Mouse (Mus musculus): ENCODE data around the gene Atxn3. TPM values are rescaled to one million over a fixed set of nuclear protein-coding genes. Genes with fewer than 3 reads are reported as not detected.

The Atxn3 gene
- polyA plus RNA-seq, 1 experiment: 6.3 TPM

GRCm38 (mm10) chr12:101922313-101922712 is 35.7 kb downstream of the Atxn3 start:
- no peak for DNase-seq
- WGBS: 94% methylated on average over 6 of the region's 6 CpGs
- Histone ChIP-seq H3K4me1 (ENCODE audit: control insufficient read depth, insufficient read depth, low read length) (no peaks in the 10 kb centered on the region), H3K4me3 (replicated peaks; ENCODE audit: extremely low read depth, low read depth, low read length) (no peak overlapping the region)
- TF ChIP-seq CTCF (IDR thresholded peaks at IDR 0.05; ENCODE audit: insufficient read depth, low read length) (no peak), POLR2A (IDR thresholded peaks at IDR 0.05; ENCODE audit: borderline replicate concordance, extremely low read depth, low read depth, low read length) (no peak)

- Histone ChIP-seq H3K4me1 (ENCODE audit: control insufficient read depth, insufficient read depth, low read length) (no peaks in the 10 kb centered on the region), H3K4me3 (replicated peaks; ENCODE audit: extremely low read depth, low read depth, low read length) (no peak overlapping the region)
- DNase-seq: no peak
- no peak for TF ChIP-seq CTCF (IDR thresholded peaks at IDR 0.05; ENCODE audit: insufficient read depth, low read length)
- no peak for TF ChIP-seq POLR2A (IDR thresholded peaks at IDR 0.05; ENCODE audit: borderline replicate concordance, extremely low read depth, low read depth, low read length)
- WGBS: 79% methylated on average over 3 of the region's 3 CpGs
Observed at GRCm38 (mm10) chr12:101919847-101920246, 38.2 kb downstream of the Atxn3 start.

DNA sequence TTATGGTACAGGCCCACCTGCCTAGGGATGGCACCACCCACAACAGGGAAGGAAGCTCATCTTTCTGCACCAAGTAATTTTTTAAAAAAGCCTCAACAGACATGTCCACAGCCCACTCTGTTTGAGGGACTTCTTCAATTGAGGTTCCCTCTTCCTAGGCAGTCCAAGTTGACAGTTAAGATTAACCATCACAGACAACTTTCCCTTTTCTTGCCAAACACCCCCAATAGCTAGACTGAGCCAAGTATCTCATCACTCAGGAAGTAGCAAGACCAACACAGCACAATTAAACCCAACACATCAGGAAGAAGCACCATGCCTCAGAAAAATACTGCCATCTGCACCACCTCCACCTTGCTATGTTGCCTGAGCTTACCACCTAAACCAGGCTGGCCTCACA is 40.9 kb downstream of the Atxn3 start:
- TF ChIP-seq CTCF (IDR thresholded peaks at IDR 0.05; ENCODE audit: insufficient read depth, low read length) (no peak), POLR2A (IDR thresholded peaks at IDR 0.05; ENCODE audit: borderline replicate concordance, extremely low read depth, low read depth, low read length) (no peak)
- no peaks in the 10 kb centered on the region for H3K4me1 ChIP-seq (ENCODE audit: control insufficient read depth, insufficient read depth, low read length)
- no peak for DNase-seq
- H3K4me3 ChIP-seq (replicated peaks; ENCODE audit: extremely low read depth, low read depth, low read length): no peak overlapping the region

DNA sequence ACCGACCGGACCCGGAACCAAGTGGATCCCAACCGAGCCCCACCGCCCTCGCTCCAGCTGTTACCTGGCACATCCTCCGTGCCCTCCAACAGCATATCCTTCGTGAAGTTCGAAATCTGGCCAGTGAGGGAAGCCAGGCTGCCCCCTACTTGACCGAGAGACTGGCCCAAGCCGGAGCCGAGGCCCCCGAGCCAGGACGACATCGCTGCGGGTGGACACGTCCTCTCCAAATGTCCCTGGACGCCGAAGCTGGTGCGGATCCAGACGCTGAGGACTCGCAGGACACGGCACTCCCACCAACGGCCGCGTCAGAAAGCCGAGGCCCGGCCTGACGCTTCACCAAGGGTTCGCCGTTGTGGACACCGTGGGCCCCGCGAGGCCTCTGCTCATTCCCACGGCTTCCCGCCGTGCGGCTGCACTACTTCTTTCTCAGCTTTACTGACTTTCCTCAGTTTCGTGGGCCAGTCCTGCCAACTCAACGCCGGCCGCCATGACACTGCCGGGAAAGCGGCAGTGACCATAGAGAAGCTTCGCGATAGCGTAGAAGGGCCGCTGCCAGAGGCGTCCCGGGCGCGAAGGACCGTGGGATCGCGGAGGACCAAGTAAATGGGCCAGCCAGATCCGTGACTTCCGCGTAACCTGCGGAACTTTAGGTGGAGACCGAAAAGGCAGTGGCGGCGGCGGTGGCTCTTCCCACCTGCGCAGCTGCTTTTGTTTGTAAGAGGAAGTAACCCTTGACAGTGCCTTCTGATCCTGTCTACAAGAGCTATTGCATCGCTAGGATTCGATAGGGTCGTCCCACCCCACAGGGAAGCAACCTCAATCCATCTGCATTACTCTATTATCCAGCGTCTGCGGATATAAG is 45.2 kb downstream of the Atxn3 start, which contains the start of gene Trip11:
Gene Trip11 (minus strand): TSS at position 642 of the 865 bp plus-strand sequence.
- Histone ChIP-seq H3K4me1 (ENCODE audit: control insufficient read depth, insufficient read depth, low read length) (peaks cover 7% of the 10 kb centered on the region; the same call in 1 of the 2 replicates), H3K4me3 (replicated peaks; ENCODE audit: extremely low read depth, low read depth, low read length) (peak within 1 kb of the TSS; percentile 95)
- peak; percentile 87 for DNase-seq
- TF ChIP-seq CTCF (IDR thresholded peaks at IDR 0.05; ENCODE audit: insufficient read depth, low read length) (no peak), POLR2A (IDR thresholded peaks at IDR 0.05; ENCODE audit: borderline replicate concordance, extremely low read depth, low read depth, low read length) (peak; percentile 86)
- under 1% methylated on average over 69 of the region's 69 CpGs for WGBS

- TF ChIP-seq CTCF (IDR thresholded peaks at IDR 0.05; ENCODE audit: insufficient read depth, low read length) (no peak), POLR2A (IDR thresholded peaks at IDR 0.05; ENCODE audit: borderline replicate concordance, extremely low read depth, low read depth, low read length) (no peak)
- H3K4me1 ChIP-seq (ENCODE audit: control insufficient read depth, insufficient read depth, low read length): peaks cover 7% of the 10 kb centered on the region; the same call in 1 of the 2 replicates
- no peak for DNase-seq
- H3K4me3 ChIP-seq (replicated peaks; ENCODE audit: extremely low read depth, low read depth, low read length): no peak overlapping the region
- whole genome bisulfite sequencing: 87% methylated on average over 3 of the region's 3 CpGs
Observed at GRCm38 (mm10) chr12:101911346-101911745, 46.7 kb downstream of the Atxn3 start.

DNA sequence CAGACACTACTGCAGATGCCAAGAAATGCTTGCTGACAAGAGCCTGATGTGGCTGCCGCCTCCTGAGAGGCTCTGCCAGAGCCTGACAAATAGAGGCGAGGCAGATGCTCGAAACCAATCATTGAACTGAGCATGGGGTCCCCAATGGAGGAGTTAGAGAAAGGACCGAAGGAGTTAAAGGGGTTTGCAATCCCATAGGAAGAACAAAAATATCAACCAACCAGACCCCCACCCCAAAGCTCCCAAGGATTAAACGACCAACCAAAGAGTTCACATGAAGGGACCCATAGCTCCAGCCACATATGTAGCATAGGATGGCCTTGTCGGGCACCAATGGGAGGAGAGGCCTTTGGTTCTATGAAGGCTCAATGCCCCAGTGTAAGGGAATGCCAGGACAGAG is 47.7 kb downstream of the Atxn3 start:
- no peak for DNase-seq
- H3K4me1 ChIP-seq (ENCODE audit: control insufficient read depth, insufficient read depth, low read length): peaks cover 7% of the 10 kb centered on the region; the same call in 1 of the 2 replicates
- TF ChIP-seq CTCF (IDR thresholded peaks at IDR 0.05; ENCODE audit: insufficient read depth, low read length): no peak
- TF ChIP-seq POLR2A (IDR thresholded peaks at IDR 0.05; ENCODE audit: borderline replicate concordance, extremely low read depth, low read depth, low read length): no peak
- H3K4me3 ChIP-seq (replicated peaks; ENCODE audit: extremely low read depth, low read depth, low read length): no peak overlapping the region
- WGBS: 92% methylated on average over 6 of the region's 6 CpGs

GRCm38 (mm10) chr12:101905817-101906216 is 52.2 kb downstream of the Atxn3 start:
- H3K4me3 ChIP-seq (replicated peaks; ENCODE audit: extremely low read depth, low read depth, low read length): no peak overlapping the region
- whole genome bisulfite sequencing: 82% methylated on average over 12 of the region's 12 CpGs
- no peak for DNase-seq
- no peaks in the 10 kb centered on the region for H3K4me1 ChIP-seq (ENCODE audit: control insufficient read depth, insufficient read depth, low read length)
- TF ChIP-seq CTCF (IDR thresholded peaks at IDR 0.05; ENCODE audit: insufficient read depth, low read length) (no peak), POLR2A (IDR thresholded peaks at IDR 0.05; ENCODE audit: borderline replicate concordance, extremely low read depth, low read depth, low read length) (no peak)

- 86% methylated on average over 4 of the region's 4 CpGs for WGBS
- TF ChIP-seq CTCF (IDR thresholded peaks at IDR 0.05; ENCODE audit: insufficient read depth, low read length): no peak
- TF ChIP-seq POLR2A (IDR thresholded peaks at IDR 0.05; ENCODE audit: borderline replicate concordance, extremely low read depth, low read depth, low read length): no peak
- Histone ChIP-seq H3K4me3 (replicated peaks; ENCODE audit: extremely low read depth, low read depth, low read length) (no peak overlapping the region), H3K4me1 (ENCODE audit: control insufficient read depth, insufficient read depth, low read length) (no peaks in the 10 kb centered on the region)
- no peak for DNase-seq
Observed at GRCm38 (mm10) chr12:101904906-101905305, 53.1 kb downstream of the Atxn3 start.

DNA sequence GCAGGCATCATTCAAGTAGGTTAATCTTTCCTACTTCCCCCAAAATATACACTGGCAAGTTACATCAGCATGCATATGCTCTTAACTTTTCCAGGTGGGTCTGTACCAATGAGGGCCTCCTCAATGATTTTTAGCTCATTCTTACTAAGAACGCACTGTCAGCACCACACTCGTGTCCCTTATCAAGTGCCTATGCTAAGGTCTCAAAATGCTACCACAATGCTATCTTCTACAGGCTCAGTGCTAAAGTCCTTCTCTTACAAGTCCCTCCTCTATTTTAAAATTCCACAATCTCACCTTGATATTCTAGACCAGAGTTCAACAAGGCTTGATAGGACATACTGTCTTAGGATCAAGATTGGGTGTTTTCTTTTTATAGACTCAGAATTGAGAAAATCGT is 53.9 kb downstream of the Atxn3 start:
- TF ChIP-seq POLR2A (IDR thresholded peaks at IDR 0.05; ENCODE audit: borderline replicate concordance, extremely low read depth, low read depth, low read length) (no peak), CTCF (IDR thresholded peaks at IDR 0.05; ENCODE audit: insufficient read depth, low read length) (no peak)
- no peaks in the 10 kb centered on the region for H3K4me1 ChIP-seq (ENCODE audit: control insufficient read depth, insufficient read depth, low read length)
- no peak overlapping the region for H3K4me3 ChIP-seq (replicated peaks; ENCODE audit: extremely low read depth, low read depth, low read length)
- no peak for DNase-seq
- WGBS: 85% methylated on average over 3 of the region's 3 CpGs
